Mouse (Mus musculus): ENCODE measurements around the gene Fam78a.

Fam78a gene

DNA sequence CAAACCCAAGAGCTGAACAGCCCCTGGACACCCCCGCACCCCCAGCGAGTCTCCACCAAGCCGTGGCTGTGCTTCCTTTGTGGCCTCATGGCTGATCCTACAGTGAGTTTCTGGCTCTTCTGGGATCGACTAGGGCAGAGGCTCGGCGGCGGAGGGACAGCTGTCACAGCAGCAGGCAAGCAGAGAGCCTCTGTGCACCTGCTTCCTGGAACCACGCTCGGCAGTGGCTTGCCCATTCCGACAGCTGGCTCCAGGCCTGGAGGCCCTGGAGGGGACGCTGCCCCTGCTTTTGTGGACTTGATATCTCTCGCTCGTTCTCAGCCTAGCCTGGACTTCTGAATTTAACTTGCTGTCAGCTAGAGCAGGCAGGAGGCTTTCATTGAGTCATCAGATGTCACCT is 19.7 kb downstream of the Fam78a start:
- Histone ChIP-seq H3K36me3 (ENCODE audit: control insufficient read depth, insufficient read depth, low read length, poor library complexity, severe bottlenecking) (peaks cover 7% of the 10 kb centered on the region; the same call in 1 of the 2 replicates), H3K27me3 (ENCODE audit: control insufficient read depth, insufficient read depth, low read length, poor library complexity, severe bottlenecking) (no peaks in the 10 kb centered on the region)
- DNase-seq (ENCODE audit: low read depth, low spot score), result no peak

DNA sequence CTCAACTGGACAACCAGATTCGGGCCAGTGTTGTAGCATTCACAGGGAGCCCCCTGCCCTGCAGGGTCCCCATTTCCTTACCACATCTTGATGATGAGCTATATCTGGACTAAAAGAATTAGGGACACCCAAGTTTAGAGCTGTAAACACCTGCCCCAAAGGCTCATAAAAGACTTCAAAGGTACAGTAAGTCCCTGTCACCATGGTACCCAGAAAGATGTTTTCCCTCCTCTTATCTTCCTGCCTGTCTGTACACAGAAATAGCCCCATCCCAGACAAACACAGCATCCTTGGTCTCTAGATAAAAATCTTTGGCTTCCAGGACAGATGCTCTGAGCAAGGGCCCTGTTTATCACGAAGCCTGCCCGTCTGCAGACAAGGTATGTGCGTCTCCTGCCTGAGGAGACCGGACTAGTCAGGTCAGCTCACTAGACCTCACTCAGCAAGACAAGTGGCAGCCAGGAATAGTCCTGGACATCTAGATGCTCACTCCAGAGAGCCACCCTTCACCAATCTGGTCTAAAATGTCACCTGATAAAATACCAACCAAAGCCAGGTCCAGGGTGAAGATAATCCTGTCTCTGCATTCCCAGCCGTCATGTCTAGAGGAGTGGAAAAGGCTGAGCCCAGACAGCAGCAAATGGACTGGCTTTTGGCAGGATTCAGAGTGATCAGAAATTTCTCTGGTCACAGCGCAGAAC is 21.1 kb downstream of the Fam78a start:
- DNase-seq (ENCODE audit: low read depth, low spot score), result no peak
- Histone ChIP-seq H3K27me3 (ENCODE audit: control insufficient read depth, insufficient read depth, low read length, poor library complexity, severe bottlenecking) (no peaks in the 10 kb centered on the region), H3K36me3 (ENCODE audit: control insufficient read depth, insufficient read depth, low read length, poor library complexity, severe bottlenecking) (0 out of 2 replicates have a peak, but pooled peaks cover 2% of the 10 kb centered on the region)

DNA sequence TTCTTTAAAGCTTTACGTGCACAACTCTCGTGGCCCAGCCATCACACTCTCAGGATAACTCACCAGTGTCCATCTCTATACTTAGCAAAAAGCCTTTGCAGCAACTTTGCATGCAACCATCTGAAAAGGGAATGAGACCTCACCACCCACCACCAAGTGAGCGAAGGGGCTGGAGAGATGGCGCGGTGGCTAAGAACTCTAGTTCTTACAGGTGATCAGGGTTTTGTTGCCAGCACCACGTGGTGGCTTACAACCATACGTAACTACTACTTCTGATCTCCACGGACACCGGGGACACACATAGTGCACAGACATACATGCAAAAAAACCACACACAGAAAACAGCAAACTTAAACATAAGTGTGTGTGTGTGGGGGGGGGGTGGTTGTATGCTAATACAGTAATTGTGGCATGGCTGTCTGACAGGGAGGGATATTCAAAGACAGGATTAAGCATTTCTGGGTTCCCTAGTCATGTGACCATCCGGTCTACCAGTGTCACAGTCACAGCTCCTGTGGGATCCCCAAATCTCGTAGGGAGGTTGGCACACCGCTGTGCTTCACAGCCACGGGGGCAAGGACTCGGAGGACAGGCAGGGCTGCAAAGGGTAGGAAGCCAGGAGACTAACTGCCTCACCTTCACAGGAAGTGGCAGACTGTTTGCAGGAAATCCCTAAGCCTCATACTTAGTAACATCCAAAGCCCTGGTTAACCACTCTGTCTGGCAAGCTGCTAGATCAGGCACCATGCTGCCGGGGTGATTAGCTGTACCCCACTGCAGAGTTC is 21.8 kb downstream of the Fam78a start:
- Histone ChIP-seq H3K36me3 (ENCODE audit: control insufficient read depth, insufficient read depth, low read length, poor library complexity, severe bottlenecking) (no peaks in the 10 kb centered on the region), H3K27me3 (ENCODE audit: control insufficient read depth, insufficient read depth, low read length, poor library complexity, severe bottlenecking) (no peaks in the 10 kb centered on the region)
- no peak for DNase-seq (ENCODE audit: low read depth, low spot score)

DNA sequence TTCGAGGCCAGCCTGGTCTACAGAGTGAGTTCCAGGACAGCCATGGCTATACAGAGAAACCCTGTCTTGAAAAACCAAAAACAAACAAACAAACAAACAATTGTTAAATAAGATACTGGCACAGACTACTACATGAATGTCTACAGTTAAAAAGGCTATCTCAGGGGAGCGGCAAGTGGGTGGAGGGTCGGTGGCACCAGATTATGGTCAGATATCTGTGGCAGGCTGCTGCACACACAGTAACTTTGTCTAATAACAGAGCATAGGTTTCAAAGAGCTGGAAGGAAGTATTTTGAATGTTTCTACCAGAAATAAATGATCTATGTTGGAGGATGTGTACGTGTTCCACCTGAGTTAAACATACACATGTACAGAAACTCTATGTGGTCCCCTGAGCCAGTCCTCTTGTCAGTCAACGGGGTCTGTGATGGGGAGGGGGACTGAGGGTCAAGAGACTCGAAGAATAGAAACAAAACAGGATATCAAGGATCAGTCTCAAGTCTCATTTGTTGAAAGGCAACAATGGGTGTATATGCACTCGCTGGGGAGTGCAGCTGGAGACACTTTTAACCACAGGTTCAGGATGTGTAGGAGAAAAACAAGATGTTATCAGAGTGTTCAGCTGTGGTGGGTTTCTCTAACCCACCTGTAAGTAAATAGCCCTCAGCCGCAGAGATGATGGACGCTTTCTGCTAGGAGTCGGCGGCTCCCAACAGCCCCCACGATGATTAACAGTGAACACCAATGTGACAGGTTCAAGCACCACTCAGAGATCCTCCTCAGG is 22.7 kb downstream of the Fam78a start:
- no peaks in the 10 kb centered on the region for H3K27me3 ChIP-seq (ENCODE audit: control insufficient read depth, insufficient read depth, low read length, poor library complexity, severe bottlenecking)
- no peak for DNase-seq (ENCODE audit: low read depth, low spot score)
- no peaks in the 10 kb centered on the region for H3K36me3 ChIP-seq (ENCODE audit: control insufficient read depth, insufficient read depth, low read length, poor library complexity, severe bottlenecking)

DNA sequence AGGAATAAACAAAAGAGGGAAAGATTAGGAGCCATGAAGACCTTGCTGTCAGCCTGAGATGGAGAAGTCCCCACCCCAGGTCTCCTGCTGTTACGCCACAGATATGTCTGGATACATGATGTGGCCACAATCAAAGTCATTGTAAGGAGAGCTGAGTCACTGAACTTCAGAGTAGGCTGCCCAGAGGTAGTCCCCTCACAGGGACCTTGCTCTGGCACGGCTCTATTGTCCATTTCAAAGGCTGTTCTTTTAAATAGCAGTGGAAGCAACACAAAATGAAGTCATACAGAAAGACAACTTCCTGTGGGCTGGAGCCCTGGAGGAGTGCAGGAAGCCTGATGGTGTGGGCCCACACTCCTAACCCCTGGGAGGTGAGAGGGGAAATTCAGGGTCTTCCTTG is 23.5 kb downstream of the Fam78a start:
- H3K27me3 ChIP-seq (ENCODE audit: control insufficient read depth, insufficient read depth, low read length, poor library complexity, severe bottlenecking), result no peaks in the 10 kb centered on the region
- DNase-seq (ENCODE audit: low read depth, low spot score), result no peak
- H3K36me3 ChIP-seq (ENCODE audit: control insufficient read depth, insufficient read depth, low read length, poor library complexity, severe bottlenecking), result no peaks in the 10 kb centered on the region

DNA sequence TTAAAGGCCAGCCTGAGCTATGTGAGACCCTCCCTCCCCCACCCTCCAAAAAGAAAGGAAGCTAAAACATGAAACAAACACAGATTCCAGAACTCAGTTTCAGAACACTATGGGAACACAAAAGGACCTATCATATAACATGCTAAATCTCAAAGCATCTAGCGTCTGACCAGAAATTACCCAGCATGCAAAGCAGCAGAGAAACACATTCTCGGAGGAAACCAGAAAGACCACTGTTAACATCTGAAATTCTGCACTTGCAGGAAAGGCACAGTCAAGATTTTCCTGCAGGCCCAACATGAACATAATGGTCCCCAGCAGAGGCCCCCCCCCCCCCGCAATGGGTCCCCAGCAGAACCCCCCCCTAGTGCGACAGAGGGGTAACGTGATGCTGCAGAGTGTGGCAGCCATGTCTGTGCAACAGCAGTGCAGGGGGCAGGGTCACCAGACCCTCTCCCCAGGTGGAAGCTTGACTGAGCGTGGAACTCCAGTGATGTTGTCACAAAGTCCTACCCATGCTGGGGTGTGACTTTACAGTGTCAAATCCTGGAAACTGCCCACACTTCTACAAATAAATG is 24.3 kb downstream of the Fam78a start:
- no peak for DNase-seq (ENCODE audit: low read depth, low spot score)
- H3K36me3 ChIP-seq (ENCODE audit: control insufficient read depth, insufficient read depth, low read length, poor library complexity, severe bottlenecking), result no peaks in the 10 kb centered on the region
- no peaks in the 10 kb centered on the region for H3K27me3 ChIP-seq (ENCODE audit: control insufficient read depth, insufficient read depth, low read length, poor library complexity, severe bottlenecking)

DNA sequence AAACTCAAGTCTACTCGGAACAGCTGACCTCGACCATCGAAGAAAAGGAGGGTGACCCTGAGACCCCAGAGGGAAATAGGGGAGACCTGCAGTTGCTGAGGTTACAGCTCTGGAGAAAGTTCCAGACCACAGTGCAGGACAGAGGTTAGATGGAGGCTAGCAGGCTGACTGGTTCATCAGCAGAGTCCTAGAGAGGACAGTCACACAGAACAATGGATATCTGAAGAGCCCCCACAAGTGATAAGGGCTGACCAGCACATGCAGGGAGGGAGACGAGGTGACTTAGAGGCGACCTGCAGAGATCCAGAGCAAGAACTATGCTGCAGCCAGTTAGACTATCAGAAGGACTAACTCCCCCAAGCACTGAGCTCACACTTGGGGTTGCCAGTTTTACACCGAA is 25.0 kb downstream of the Fam78a start:
- no peak for DNase-seq (ENCODE audit: low read depth, low spot score)
- H3K36me3 ChIP-seq (ENCODE audit: control insufficient read depth, insufficient read depth, low read length, poor library complexity, severe bottlenecking), result no peaks in the 10 kb centered on the region
- no peaks in the 10 kb centered on the region for H3K27me3 ChIP-seq (ENCODE audit: control insufficient read depth, insufficient read depth, low read length, poor library complexity, severe bottlenecking)

DNA sequence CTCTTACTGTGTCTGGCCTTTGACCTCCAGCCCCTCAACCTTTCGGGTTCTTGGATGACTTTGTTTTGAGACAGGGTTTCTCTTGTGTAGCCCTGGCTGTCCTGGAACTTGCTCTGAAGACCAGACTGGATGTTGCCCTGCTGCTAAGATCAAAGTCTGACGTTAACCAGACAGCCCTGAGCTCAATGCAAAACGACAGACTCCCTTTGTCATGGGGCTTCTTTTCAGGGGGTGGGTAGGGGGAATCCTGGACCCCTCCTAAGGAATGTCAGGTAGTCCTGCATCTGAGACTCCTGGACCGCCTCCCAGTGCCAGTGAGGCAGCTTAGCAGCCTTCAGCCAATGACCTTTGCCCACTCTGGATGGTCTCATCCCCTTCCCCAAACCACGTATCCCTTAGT is 25.9 kb downstream of the Fam78a start:
- DNase-seq (ENCODE audit: low read depth, low spot score), result no peak
- Histone ChIP-seq H3K36me3 (ENCODE audit: control insufficient read depth, insufficient read depth, low read length, poor library complexity, severe bottlenecking) (no peaks in the 10 kb centered on the region), H3K27me3 (ENCODE audit: control insufficient read depth, insufficient read depth, low read length, poor library complexity, severe bottlenecking) (no peaks in the 10 kb centered on the region)

DNA sequence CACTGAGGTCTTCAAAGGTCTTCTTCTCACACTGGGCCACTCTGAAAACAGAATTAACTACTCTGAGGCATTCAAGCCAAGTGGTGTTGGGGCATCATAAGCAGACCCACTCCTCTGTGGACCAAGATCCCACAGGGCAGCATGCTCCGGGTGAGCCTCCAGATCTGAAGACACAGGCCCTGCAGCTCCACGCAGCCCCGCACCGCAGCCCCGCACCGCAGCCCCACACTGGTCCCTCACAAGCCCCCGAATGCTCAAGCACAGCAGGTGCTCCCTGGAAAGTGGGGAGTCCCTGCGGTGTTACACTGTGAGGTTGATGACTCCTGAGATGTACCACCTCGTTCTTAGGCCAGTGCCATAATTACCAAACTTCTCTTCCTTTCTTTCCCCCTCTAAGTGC is 26.4 kb downstream of the Fam78a start:
- DNase-seq (ENCODE audit: low read depth, low spot score), result no peak
- Histone ChIP-seq H3K27me3 (ENCODE audit: control insufficient read depth, insufficient read depth, low read length, poor library complexity, severe bottlenecking) (no peaks in the 10 kb centered on the region), H3K36me3 (ENCODE audit: control insufficient read depth, insufficient read depth, low read length, poor library complexity, severe bottlenecking) (no peaks in the 10 kb centered on the region)

DNA sequence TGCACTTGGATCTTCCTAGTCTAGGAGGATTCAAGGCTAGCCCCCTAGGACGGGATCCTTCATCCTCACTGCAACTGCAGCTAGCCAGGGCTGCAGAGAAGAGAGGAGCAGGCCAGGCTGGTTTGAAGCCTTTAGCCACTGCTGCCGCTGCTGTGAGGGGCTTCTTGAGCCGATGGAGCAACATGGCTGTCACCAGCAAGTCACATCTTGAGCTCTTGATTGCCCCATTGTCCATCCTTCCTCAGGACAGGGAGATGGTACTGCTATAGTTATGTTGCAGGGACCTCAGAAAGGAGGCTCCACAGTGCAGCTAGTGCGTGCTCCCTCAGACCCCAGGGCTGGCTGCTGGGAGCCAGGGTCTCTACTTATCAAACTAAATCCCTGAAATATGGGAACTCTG is 26.9 kb downstream of the Fam78a start:
- no peaks in the 10 kb centered on the region for H3K36me3 ChIP-seq (ENCODE audit: control insufficient read depth, insufficient read depth, low read length, poor library complexity, severe bottlenecking)
- H3K27me3 ChIP-seq (ENCODE audit: control insufficient read depth, insufficient read depth, low read length, poor library complexity, severe bottlenecking), result no peaks in the 10 kb centered on the region
- no peak for DNase-seq (ENCODE audit: low read depth, low spot score)

DNA sequence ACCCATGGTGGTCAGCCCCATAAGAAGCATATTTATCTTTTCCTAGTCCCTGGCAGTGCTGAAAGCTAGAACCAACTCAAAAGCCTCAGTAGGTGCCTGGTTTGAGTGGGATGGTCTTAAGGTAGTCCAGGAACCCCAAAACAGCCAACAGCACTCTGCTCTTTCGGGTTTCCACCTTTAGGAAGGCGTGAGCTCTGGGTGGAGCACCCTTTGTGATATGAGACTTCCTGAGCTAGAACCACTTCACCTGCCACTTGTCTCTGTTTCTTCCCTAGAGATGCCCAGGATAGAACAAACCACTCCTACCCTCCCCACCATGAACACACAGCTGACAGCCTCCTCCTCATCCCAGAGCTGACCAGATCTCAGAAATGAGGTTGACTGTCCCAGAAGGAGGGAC is 27.3 kb downstream of the Fam78a start:
- Histone ChIP-seq H3K27me3 (ENCODE audit: control insufficient read depth, insufficient read depth, low read length, poor library complexity, severe bottlenecking) (no peaks in the 10 kb centered on the region), H3K36me3 (ENCODE audit: control insufficient read depth, insufficient read depth, low read length, poor library complexity, severe bottlenecking) (no peaks in the 10 kb centered on the region)
- DNase-seq (ENCODE audit: low read depth, low spot score), result no peak

DNA sequence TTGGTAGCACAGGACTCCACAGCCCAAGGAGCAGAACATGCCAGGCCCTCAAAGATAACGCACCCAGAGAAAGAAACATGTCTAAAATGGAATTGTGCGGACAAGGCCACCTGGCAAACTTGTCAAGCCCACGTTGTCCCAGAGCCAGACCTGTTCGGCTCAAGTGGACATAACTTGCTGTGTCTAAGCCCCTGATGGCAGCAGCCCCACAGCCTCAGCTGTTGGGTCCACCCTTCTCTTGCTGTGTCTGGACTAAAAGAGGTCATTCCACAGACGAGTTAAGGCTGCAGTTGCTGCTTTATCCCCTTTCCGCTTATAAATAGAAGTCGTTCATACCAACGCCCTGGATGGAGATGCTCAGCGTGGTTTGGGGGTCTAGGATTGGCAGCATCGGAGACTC is 28.1 kb downstream of the Fam78a start:
- Histone ChIP-seq H3K27me3 (ENCODE audit: control insufficient read depth, insufficient read depth, low read length, poor library complexity, severe bottlenecking) (no peaks in the 10 kb centered on the region), H3K36me3 (ENCODE audit: control insufficient read depth, insufficient read depth, low read length, poor library complexity, severe bottlenecking) (peaks cover 5% of the 10 kb centered on the region)
- DNase-seq (ENCODE audit: low read depth, low spot score), result no peak

DNA sequence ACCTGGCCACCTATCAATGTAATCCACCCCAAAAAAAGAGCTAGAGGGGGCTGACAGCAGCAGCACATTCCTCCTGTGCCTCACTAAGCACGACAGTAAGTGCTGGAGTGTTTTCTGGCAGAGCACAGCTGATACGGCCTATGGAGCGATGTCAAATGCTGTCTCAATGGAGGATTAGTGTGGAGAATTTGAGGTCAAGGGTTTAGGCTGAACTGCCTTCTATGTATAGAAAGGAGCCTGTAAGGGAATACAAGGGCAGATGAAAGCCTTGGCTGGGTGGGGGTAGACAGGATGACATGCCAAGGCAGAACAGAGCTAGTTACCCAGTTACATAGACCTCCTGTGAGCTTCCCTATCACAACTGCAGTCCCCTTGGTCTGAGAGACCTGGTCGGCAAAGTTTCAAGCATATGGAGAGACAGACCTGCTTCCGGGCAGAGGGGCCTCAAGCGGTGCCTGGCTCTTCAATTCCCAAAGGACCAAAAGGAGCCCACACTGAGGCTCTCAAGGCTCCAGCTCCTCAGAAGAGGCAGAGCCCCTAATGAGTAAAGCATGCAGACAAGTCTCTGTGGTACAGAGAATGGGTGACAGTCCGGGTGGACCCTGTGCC is 29.2 kb downstream of the Fam78a start:
- no peak for DNase-seq (ENCODE audit: low read depth, low spot score)
- peaks cover 7% of the 10 kb centered on the region for H3K36me3 ChIP-seq (ENCODE audit: control insufficient read depth, insufficient read depth, low read length, poor library complexity, severe bottlenecking)
- H3K27me3 ChIP-seq (ENCODE audit: control insufficient read depth, insufficient read depth, low read length, poor library complexity, severe bottlenecking), result no peaks in the 10 kb centered on the region

DNA sequence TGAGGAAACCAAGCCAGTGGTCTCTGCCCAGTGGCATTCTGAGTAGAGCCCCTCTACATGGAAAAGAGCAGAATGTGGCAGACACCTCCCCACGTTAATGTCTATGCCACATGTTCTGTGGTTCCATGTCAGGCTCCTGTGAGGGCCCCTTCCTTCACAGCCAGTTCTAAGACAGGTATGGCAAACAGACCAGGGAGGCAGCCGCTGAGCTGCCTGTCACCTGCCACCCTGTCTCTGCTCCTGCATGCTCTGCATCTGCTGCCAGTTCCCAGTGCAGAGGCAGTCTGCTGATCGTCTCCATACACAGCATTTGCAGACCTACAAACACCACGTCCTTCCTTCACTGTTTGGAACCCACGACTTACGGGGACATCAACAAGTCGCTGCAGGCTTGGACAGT is 32.2 kb downstream of the Fam78a start:
- H3K27me3 ChIP-seq (ENCODE audit: control insufficient read depth, insufficient read depth, low read length, poor library complexity, severe bottlenecking), result no peaks in the 10 kb centered on the region
- H3K36me3 ChIP-seq (ENCODE audit: control insufficient read depth, insufficient read depth, low read length, poor library complexity, severe bottlenecking), result peaks cover 9% of the 10 kb centered on the region
- DNase-seq (ENCODE audit: low read depth, low spot score), result no peak

Measured in splenic B cell, adult 2 months (primary cell).